Mouse (Mus musculus) brown adipose tissue, adult 24 weeks (tissue): ENCODE measurements at regions not wholly inside any gene's neighbourhood (a gene's known extent, or its start where the extent isn't known, plus 50 kb on each side); places are given as distances from the start of the nearest gene placed in this dataset.

ENCODE experiments used
- H3K27ac ChIP-seq: fragments of 200-500 bp; replicated peaks from 2 replicates; pipeline ENCODE4 v1.5.1; 2012; ENCODE audit warnings: low read depth, mild to moderate bottlenecking, low read length
- H3K4me1 ChIP-seq: fragments of 200-500 bp; 2 replicates; pipeline ENCODE4 v1.6.1; 2012; ENCODE audit warnings: low read length, mixed read lengths; ENCODE audit not compliant: control insufficient read depth, insufficient read depth, insufficient read length
- H3K4me3 ChIP-seq: fragments of 200-500 bp; 2 replicates; pipeline ENCODE4 v1.5.1; 2012; ENCODE audit warnings: low read depth, mild to moderate bottlenecking, low read length, moderate library complexity; ENCODE audit not compliant: insufficient read depth

DNA sequence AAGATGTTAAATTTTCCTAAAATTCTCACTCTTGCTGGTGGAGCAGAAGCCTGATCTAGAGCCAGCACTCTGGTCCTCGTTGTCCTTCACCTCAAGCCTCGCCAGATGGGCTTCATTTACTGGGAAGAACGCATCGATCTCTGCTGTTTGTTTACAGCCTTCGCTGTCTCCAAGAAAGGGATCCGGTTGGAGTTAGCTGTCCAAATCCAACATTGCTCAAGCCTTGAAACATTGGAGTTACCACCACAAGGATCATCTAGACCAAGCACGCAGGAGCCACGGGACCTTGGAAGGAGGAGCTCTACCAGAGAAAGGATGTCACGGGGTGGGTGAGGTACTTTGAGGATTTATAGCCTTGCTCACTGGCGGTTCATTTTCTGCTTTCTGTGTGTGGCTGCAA, 788.2 kb downstream of the Fat4 start:
- no peaks in the 10 kb centered on the region for H3K4me1 ChIP-seq
- H3K4me3 ChIP-seq, result no peak overlapping the region
- H3K27ac ChIP-seq, result no peak overlapping the region

DNA sequence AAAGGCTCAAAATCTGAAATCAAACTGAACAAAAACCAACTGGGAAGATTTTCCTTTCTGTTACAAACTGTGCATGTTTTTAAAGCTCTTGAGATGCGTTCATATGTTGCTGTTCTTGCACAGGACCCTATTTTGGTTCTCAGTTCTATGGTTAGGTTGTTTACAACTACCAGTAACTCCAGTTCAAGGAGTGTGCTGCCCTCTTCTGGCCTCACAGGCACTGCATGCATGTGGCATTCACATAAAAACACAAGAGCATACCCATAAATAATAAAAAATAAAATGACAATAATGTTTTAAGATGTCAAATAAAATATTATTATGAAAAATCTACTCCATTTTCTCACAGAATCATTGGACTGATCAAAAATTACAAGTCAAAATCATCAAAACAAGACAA, 818.9 kb downstream of the Fat4 start:
- H3K27ac ChIP-seq, result no peak overlapping the region
- no peak overlapping the region for H3K4me3 ChIP-seq
- no peaks in the 10 kb centered on the region for H3K4me1 ChIP-seq

DNA sequence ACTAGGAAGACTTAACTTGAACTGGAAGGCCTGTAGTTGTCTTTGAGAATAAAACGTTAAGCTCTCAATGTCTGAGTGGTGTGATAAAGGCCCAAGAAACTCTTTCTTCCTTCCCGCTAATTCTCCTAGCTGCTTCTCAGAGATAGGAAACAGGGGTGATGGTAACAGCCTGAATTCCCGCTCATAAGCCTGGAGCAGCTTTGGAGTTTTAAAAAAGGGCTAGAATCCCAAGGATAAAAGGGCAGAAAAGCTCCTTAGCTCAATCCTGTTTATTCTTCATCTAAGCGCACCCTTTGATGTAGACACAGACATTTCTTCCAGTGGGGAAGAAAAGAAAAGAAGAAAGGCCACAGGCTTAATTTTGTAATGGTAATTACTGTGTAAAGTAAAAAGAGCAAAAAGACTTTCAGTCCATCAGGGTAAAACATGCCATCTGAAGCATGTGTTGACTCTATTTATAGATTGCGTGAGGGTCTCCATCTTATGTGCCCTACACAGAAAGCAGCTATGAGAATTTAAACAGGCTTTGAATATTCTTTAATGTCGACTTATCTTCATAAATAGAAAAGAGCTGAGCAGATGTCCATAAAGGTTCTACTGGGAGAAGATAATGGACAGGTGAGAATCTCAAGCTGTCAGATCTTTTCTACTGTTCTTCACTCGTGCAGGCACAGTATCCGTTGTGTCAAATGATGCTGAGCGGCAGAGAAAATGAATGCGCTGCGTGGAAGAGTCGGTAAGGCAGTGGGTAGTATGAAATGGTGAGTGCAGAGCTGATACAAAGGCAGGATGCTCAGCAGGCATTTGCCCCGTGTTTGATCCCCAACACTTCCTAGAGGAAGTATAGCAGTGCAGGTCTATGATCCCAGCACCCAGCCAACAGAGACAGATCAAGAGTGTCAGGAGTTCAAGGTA, 818.0 kb upstream of the Intu start:
- no peak overlapping the region for H3K4me3 ChIP-seq
- no peak overlapping the region for H3K27ac ChIP-seq
- no peaks in the 10 kb centered on the region for H3K4me1 ChIP-seq

DNA sequence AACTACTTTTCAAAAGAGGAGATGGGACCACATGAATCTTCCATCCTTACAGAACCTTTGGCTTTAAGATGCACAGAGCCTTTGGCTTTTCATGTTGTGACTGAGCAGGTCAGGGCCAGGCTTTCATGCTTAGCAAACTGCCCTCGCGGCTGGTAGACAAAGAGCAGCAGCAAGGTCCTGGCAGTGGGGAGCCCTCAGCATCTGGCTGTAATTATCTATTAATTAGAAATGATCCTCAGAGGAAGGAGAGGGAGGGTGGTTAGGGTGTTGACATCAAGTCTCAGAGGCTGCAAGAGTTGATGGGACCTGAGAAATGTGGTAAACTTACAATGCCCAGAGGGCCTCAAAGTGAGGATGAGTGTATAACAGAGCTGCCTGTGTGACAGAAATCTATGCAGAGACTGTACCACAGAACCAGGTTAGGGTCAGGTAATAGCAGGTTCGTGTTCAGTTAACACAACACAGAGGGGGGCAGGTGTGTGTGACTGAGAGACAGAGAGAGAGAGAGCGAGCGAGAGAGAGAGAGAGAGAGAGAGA, 817.0 kb upstream of the Intu start:
- Histone ChIP-seq H3K27ac (no peak overlapping the region), H3K4me3 (no peak overlapping the region), H3K4me1 (no peaks in the 10 kb centered on the region)

DNA sequence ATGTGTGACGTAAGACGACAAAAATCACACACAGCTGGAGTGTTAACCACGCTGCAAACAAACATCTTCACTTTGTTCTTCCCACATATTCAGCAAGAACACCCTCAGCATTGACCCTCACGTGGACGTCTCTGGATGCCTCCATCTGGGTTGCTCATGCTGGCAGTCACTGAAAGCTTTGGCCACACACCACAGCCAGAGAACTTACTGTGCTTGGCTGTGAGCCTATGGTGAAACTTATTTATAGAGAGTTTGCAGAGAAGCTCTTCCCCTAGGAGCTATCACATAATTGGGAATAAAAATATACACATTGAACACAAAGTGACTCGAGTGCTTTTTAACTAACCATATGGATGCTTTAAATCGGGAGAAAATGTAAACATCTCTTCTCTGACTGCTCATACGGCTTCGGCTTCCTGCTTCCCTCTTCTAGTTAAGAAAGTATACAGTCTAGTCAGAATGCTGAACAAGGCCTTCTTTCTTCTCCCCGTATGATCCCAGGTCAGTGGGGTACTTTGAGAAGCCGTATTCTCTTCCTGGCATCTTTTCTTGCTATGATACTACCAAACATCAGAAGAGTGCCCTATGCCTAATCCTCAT, 812.0 kb upstream of the Intu start:
- Histone ChIP-seq H3K27ac (no peak overlapping the region), H3K4me3 (no peak overlapping the region)

DNA sequence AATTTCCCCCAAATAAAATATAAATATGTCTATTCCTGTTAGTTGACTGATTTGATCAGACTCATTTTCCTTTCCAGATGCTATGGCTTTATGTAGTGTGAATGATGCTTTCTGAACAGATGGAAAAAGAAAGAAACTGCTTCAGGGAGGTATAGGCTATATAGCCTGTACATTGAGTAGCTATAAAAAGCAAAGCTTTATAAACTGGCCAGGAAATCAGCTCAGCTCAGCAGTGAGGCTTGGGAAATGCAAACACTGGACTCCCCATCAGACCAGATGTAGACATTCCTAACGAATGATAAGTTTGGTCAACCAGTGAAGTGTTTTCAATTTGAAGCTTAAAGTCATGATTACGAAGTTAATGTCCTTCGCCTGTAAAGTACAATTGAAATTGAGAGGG, 805.3 kb upstream of the Intu start:
- H3K27ac ChIP-seq, result no peak overlapping the region
- H3K4me1 ChIP-seq, result no peaks in the 10 kb centered on the region
- no peak overlapping the region for H3K4me3 ChIP-seq

More for the DNA sequence above, 812.0 kb upstream of the Intu start:
- H3K4me1 ChIP-seq, result no peaks in the 10 kb centered on the region

DNA sequence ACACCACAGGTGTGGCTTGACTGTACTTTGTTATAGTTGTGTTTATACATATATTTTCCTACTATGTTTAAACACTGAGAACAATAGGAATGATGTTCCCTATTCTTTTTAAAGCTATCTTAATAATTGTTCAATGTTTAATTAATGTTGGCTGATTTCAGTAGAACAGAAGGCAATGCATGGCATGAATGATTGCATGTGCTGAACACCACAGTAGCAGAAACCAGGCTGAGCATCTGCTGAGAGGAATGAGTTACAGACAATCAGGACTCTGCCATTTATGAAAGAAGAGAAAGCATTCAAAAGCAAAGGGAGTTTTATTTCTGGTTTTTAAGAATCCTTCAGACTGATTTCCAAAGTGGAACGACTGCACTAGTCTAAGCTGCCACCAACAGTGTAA, 794.4 kb upstream of the Intu start:
- Histone ChIP-seq H3K27ac (no peak overlapping the region), H3K4me1 (no peaks in the 10 kb centered on the region), H3K4me3 (no peak overlapping the region)

DNA sequence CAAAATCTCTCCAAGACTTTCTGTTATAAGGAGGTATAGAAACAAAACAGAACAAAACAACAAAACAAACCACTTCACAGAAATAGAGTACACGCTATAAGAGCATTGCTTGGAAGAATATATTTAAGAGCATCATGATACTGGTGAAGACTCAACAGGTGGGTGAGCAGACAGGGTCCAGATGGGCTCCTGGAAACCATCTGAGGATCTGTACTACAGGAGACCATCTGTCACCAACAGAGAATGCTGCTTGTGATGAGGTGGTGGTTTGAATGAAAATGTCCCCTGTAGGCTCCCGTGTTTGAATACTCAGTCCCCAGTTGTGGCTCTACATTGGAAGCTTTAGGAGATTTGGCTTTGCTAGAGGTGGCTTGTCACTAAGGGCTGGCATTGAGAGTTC, 785.1 kb upstream of the Intu start:
- Histone ChIP-seq H3K27ac (no peak overlapping the region), H3K4me1 (no peaks in the 10 kb centered on the region), H3K4me3 (no peak overlapping the region)

DNA sequence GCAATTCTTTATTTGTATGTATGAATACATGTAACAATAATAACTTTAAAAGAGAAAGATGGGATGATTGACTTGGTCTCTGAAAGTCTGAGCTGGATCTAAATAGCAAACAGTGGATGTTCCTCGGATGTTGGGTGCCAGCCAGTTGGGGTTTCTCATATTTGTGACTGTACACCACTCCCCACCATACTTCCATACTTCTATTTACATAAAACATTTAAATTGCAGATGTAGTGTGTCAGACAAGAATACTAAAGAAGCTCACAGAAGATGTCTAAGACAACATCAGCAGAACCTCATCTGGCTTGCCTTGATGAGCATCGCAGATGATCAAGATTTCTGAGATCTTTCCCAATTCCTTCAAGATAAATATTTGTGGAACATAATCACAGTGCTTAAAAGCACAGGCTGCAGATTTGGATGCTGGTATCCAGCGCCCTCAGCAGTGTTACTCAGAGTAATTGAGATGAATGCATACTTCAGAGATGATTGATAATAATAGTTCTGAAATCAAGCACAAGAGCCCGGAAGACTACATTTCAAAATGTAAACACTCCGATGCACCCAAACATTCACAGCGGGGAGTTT, 762.0 kb upstream of the Intu start:
- no peak overlapping the region for H3K4me3 ChIP-seq
- H3K4me1 ChIP-seq, result no peaks in the 10 kb centered on the region
- H3K27ac ChIP-seq, result no peak overlapping the region

DNA sequence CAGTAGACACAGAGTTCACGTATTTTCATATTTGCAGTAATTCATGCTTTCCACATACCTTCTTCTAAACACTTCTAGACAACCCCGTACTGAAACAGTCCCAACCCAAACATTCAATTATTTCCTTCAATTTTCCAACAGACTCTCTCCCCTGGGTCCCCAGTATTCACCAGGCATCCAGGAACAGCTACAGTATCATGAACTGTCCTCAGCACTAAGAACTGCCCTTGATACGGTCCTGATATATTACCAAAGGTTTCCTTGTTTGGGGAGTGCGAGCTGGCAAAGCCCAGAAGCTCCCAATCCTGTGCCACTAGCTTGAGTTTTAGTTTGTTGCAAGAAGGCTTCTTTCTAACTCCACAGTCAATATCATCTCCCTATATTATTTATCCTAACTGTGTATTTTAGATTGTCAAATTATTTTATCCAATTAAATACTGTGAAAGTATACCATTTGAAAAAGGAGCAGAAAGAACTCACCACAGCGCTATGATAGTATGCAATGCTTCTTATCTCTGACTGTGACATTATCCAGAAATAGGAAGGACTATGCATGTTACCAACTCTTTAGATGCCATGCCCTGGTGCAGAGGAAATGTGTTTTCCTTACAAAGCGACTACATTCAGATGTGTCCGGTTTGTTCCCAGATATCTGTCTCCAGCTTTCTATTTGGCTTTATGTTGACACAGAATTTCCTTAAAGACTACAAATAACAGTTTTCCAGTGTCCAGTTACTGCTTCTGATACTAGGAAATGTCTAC, 754.6 kb upstream of the Intu start:
- Histone ChIP-seq H3K27ac (no peak overlapping the region), H3K4me3 (no peak overlapping the region), H3K4me1 (no peaks in the 10 kb centered on the region)

DNA sequence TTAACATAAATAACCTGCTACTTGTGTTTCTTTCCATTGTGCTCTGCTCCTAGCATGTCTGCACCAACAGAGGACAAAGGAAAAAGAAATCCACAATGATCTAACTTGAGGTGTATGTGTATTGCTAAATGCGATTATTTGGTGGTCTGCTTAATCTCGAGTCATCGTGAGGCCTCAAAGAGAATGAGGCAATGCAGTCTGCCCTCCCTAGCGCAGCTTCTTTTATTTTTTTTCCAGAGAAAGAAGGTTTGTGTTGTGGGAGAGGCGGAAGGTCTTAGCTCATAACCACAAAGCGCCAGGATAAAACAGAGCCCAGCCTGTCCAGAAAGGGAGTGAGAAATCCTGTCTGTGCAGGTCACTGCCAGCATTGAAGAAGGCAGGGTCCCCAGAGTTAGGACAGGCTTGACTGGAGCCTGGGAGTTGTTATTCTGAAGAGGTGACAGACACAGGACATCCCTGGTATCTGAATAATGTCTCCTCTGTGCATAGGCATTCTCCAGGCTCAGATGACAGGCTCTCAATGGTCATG, 751.3 kb upstream of the Intu start:
- no peaks in the 10 kb centered on the region for H3K4me1 ChIP-seq
- no peak overlapping the region for H3K4me3 ChIP-seq
- no peak overlapping the region for H3K27ac ChIP-seq

DNA sequence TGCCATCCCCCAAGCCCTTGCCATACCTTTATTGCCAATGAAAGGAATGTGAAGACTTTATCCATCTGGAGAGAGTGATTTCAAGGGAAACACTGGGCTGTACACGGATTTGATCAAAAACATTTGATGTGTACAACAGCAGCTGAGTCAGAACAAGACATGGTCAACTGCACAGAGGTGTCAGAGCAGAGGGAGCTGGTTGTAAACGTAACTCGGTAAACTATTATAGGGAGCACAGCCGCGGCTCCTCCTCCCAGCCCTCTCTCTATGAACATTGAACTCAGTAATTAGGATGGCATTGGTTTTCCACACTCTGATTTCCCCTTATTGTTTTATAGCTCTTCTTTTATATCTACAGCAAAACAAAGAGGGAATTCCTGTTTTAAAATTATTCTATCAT, 750.8 kb upstream of the Intu start:
- no peak overlapping the region for H3K4me3 ChIP-seq
- H3K4me1 ChIP-seq, result no peaks in the 10 kb centered on the region
- no peak overlapping the region for H3K27ac ChIP-seq

DNA sequence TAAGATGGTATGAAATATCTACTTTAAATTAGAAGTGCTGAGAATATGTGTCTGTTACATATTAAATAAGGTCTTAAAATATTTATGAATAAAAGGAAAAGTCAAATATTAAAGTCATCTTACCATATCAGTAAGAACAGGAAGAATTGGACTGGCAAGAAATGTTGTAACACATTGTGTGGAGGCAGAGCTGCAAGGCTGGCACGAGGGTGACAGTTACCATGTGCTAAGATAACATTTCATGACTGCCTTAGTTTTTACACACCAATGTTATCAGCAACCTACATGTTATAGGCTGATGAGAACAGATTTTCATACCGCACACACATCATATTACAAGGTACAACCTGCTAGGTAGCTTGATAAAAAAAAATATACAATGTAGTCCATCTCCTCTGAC, 746.2 kb upstream of the Intu start:
- Histone ChIP-seq H3K4me1 (no peaks in the 10 kb centered on the region), H3K4me3 (no peak overlapping the region), H3K27ac (no peak overlapping the region)

DNA sequence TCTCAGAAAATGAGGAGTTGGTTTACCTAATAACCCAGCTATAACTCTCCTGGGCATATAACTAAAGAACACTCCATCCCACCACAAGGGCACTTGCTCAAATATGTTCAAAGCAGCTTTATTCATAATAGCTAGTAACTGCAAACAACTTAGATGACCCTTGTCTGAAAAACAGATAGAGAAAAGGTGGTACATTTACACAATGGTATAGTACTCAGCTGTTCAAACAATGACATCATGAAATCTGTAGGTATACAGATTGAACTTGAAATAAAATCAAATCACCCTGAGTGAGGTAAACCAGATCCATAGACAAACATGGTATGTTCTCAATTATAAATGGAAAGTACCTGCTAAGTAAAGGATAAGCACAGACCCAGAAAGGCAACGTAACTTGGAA, 721.5 kb upstream of the Intu start:
- no peak overlapping the region for H3K4me3 ChIP-seq
- H3K4me1 ChIP-seq, result no peaks in the 10 kb centered on the region
- H3K27ac ChIP-seq, result no peak overlapping the region

DNA sequence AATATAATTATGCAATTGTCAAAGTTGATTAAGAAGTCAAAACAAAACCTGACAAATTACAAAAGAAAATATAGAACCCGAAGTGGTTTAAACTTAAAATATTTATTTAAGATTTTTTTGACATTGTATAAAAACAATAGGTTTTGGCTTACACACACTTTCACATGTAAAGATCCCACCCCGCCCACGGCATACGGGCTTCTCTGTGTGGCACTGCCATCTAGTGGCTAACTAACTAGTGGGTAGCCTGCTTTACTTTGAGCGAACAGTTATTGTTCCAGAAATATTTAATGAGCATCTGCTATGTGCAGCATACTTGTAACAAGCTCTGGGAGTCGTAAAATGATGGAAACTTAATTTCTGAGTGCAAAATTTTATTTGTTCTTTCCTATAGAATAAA, 716.3 kb upstream of the Intu start:
- no peak overlapping the region for H3K4me3 ChIP-seq
- no peak overlapping the region for H3K27ac ChIP-seq
- H3K4me1 ChIP-seq, result no peaks in the 10 kb centered on the region
